Mouse (Mus musculus): ENCODE data around the gene Rufy2.
A peak's percentile ranks its signal among the peaks of the same experiment; 100 is the strongest.
"Not testable (repeated sequence)": the region's sequence is repeated elsewhere in the genome, so short reads cannot be mapped to it uniquely, and the experiment has no call there.

Rufy2 gene

DNA sequence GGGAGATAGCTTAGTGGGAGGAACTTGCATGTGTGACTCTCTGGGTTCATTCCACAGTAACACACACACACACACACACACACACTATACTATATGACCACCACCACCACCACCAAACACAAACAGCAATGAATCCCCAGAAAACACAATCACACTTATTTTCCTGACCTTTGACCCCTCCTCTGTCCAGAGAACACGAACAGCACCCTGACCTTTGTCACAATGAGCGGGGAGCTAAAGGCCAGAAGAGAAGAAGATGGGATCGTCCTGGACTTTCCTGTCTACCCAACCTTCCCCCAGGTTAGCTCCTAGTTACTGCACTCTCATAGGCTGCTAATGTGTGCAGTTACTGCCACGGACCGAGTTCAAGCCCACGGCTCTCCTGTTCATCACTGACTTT lies 72.0 kb downstream of the Rufy2 start:
- no peak for DNase-seq (ENCODE audit: low spot score in 2 of 2)

DNA sequence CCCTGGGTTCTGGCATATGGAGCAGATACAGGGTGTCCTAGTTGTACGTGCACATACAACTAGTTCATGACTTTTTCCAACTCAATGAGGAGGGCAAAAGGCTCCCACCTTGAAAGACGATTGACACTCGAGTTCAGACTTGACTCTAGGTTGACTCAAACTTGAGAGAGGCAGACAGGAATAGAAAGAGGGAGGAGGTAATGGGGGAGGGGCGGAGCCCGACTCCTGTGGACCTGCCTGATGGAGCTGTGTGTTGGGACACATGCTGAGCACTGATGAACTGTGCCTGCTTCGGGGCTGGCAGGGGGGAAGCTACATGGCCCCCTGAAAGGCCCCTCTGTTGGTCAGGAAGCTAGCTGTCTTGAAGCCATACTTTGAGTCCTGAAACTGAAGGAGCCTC lies 73.0 kb downstream of the Rufy2 start:
- no peak for DNase-seq (ENCODE audit: low spot score in 2 of 2)

GRCm38 (mm10) chr10:63054071-63054470 lies 74.0 kb downstream of the Rufy2 start:
- DNase-seq (ENCODE audit: low spot score in 2 of 2): not testable (repeated sequence)

DNA sequence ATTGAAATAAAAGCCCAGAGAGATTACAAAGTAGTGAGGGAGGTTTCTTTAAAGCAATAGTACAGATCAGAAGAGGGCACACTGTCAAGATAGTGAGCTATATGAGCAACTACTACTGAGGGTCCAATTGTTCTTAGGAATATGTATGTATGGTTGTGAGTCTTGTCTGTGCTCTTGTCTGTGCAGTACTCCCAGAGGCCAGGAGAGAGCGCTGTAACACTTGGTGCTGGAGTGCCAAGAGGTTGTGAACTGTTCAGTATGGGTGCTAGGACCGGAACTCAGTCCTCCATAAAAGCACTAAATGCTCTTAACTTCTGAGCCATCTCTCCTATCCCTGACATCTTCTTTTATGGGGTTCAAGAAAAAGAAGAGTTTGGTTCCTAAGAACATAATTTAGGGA lies 74.6 kb downstream of the Rufy2 start:
- no peak for DNase-seq (ENCODE audit: low spot score in 2 of 2)

DNA sequence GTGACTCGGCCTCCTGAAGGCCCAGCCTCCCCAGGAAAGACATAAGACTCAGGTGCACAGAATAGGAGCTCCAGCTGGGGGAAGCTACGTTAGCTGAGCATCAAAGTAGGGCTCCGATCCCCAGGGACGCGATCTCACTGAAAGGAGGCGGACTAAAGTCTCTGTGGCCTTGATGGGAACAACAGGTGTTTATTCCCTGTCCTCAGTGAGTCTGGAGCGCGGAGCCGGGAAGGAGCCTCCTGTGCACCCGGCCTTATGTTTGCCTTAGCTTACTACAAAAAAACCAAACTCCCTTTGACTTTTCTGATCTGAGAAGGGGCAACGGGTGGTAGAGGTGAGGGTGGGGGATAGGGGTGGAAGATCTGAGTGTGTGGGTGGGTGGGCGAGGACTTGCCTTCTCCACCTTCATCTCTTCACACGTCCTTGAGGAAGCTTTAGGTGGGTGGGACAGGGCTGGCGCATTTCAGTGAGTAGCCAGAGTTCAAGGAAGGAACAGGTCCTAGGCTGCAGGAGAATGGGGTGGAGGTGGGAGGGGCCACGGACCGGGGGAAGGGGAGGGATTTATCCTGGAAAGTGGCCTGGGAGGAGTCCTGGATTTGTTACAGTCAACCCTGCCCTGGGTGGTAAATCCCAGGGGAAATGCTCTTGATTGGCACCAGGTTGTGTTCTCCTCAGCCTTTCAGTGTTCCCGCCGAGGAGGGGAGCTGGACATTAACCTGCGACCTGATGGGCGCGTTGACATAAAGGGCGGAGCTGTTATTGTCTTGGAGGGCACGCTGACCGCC lies 77.1 kb downstream of the Rufy2 start:
- no peak for DNase-seq (ENCODE audit: low spot score in 2 of 2)

DNA sequence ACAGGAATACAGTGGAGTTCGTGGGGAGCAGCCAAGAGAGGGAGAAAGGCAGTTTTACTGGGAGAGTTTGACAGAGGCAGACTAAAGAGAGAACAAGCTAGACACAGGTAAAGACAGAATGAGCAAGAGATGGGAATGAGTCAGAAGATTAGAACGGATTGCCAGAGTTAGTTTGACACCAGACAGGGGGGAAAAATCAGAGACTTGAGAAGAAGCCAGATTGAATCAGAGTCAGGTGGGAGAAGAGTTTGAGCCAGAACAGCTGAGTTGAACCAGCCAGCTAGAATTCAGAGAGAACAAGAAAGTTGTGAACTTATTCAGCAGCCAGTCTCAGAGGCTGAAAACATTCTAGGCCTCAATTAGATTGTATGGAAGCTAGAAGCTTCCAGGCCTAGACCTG lies 79.8 kb downstream of the Rufy2 start, which contains the start of gene Pbld1:
Pbld1 (plus strand) TSS at position 301 of the 400 bp plus-strand sequence.
- DNase-seq (ENCODE audit: low spot score in 2 of 2): no peak

DNA sequence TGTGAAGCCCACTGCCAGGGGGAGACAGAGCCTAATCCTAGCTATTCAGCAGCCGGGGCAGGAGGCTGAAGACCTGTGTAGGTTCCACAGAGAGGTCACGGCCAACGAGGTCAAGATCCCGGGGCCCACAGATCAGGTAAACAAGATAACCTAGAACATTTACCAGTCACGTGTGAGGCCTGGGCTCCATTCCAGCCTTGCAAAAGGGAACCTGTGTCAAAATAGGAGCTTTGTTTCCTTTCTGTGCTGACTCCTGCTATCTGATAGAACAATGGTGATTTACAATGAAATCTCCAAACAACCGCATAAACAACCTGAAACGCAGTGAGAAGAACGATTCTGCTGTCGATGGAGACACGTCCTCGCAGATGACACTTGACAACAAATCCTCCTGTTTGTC lies 80.4 kb downstream of the Rufy2 start:
- no peak for DNase-seq (ENCODE audit: low spot score in 2 of 2)

- no peak for DNase-seq (ENCODE audit: low spot score in 2 of 2)
Observed at GRCm38 (mm10) chr10:63061266-63061665, 81.2 kb downstream of the Rufy2 start.

DNA sequence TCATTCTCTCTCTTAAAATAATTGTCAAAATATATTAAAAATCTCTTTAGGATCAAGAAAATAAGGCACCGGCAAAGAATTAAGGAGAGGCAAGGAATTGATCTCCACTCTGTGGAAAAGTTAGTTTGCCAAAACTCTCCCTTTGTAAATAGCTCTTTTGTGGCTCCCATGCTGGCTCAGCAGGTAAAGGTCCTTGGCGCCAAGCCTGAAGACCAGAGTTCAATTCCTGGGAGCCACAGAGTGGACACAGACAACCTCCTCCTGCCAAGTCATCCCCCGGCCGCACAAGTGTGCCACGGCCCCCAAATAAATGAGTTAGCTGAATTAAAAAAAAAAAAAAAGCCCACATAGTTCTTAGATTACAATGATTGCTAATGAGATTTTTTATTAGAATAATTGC lies 82.7 kb downstream of the Rufy2 start:
- no peak for DNase-seq (ENCODE audit: low spot score in 2 of 2)

GRCm38 (mm10) chr10:63063365-63063764 lies 83.3 kb downstream of the Rufy2 start:
- DNase-seq (ENCODE audit: low spot score in 2 of 2): no peak

DNA sequence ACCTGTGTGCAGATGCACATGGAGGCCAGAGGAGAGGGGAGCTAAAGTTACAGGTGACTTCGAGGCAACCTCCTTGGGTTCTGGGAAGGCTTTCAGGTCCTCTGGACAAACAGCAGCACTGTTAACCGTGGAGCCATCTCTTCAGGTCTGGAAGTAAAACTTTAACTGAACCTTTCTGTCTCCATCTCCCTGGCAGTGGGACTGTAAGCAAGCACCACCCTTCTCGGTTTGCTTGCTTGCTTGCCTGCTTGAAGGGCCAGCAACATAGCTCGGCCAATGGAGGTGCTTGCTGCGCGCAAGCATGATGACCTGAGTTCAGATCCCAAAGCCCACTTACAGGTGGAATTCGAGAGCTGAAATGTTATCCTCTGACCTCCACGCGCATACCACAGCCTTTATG lies 84.5 kb downstream of the Rufy2 start:
- DNase-seq (ENCODE audit: low spot score in 2 of 2): no peak

- DNase-seq (ENCODE audit: low spot score in 2 of 2): no peak
Observed at GRCm38 (mm10) chr10:63065561-63065960, 85.5 kb downstream of the Rufy2 start.

GRCm38 (mm10) chr10:63065988-63066387 lies 86.0 kb downstream of the Rufy2 start:
- DNase-seq (ENCODE audit: low spot score in 2 of 2): peak; percentile 63 to 67

Measured in urinary bladder, postnatal 4 days (tissue).